ENCODE assay signal across 10 mouse cellular contexts in genomic region chr4:98107093-98107453, GRCm38 (mm10).
DNase-seq lines count a peak whose midpoint lies in the region; ATAC-seq lines count a peak whose summit lies in the region.
"Had no signal": no experiment of that assay in that cellular context is flagged by ENCODE, and none has a peak within 500 bp of the region (broad histone marks: within the 10 kb centered on the region; RNA-seq: fewer than 3 reads in every experiment).

No protein-coding gene starts in this region.

- no peak for DNase-seq in heart, postnatal 36 days
- DNase-seq in embryonic facial prominence, embryonic 10.5 days (ENCODE audit: low spot score): no peak
- DNase-seq in forebrain, embryonic 14.5 days (ENCODE audit: low spot score): no peak
- no peak for DNase-seq in ovary, postnatal 14 days (ENCODE audit: low spot score)
- no peak for DNase-seq in gastrocnemius, adult 18-20 months (ENCODE audit: low spot score)
- DNase-seq in gastrocnemius, postnatal 4 days (ENCODE audit: low spot score in 2 of 2): no peak
- DNase-seq: cerebellum, postnatal 36 days had no signal

- no peak overlapping the region for H3K9ac ChIP-seq in heart, embryonic 16.5 days (ENCODE audit: low read length)
- no peak overlapping the region for H3K9ac ChIP-seq in forebrain, embryonic 14.5 days (ENCODE audit: low read length)
- no peak overlapping the region for H3K9ac ChIP-seq in limb, embryonic 13.5 days

- H3K27me3 ChIP-seq in heart, embryonic 16.5 days (ENCODE audit: control insufficient read depth, insufficient read depth, low read length): no peaks in the 10 kb centered on the region
- peaks cover 45% of the 10 kb centered on the region for H3K27me3 ChIP-seq in embryonic facial prominence, embryonic 10.5 days (replicated peaks; ENCODE audit: low read depth, poor library complexity, severe bottlenecking)
- H3K27me3 ChIP-seq in forebrain, embryonic 14.5 days (replicated peaks; ENCODE audit: control insufficient read depth, insufficient read depth, low read length): no peaks in the 10 kb centered on the region
- no peaks in the 10 kb centered on the region for H3K27me3 ChIP-seq in limb, embryonic 13.5 days

- intact Hi-C loops in heart, postnatal 36 days (cut with DNase I): loop anchor here (2.0 to 10.0 kb wide), 5 partner anchors 16 to 452 kb away; no protein-coding TSS in a partner anchor

- ATAC-seq in heart, embryonic 16.5 days (replicated peaks; ENCODE audit: extremely low read depth, insufficient read depth, low FRiP score): no peak
- no peak for ATAC-seq in forebrain, embryonic 14.5 days
- ATAC-seq in limb, embryonic 13.5 days (ENCODE audit: low FRiP score, low read depth): peak; percentile 16

- no peaks in the 10 kb centered on the region for H3K9me3 ChIP-seq in heart, embryonic 16.5 days (replicated peaks; ENCODE audit: control insufficient read depth, low read length)
- no peaks in the 10 kb centered on the region for H3K9me3 ChIP-seq in embryonic facial prominence, embryonic 10.5 days
- H3K9me3 ChIP-seq in forebrain, embryonic 14.5 days (replicated peaks; ENCODE audit: control insufficient read depth, low read length): no peaks in the 10 kb centered on the region
- H3K9me3 ChIP-seq in limb, embryonic 13.5 days: no peaks in the 10 kb centered on the region

- no peak overlapping the region for H3K4me3 ChIP-seq in heart, embryonic 16.5 days (ENCODE audit: low read length)
- H3K4me3 ChIP-seq in embryonic facial prominence, embryonic 10.5 days: peak overlapping the region; percentile 33; the same call in 1 of the 2 replicates
- H3K4me3 ChIP-seq in forebrain, embryonic 14.5 days (ENCODE audit: low read depth, low read length): no peak overlapping the region
- H3K4me3 ChIP-seq in limb, embryonic 13.5 days: no peak overlapping the region

- 41% methylated on average over 4 of the region's 4 CpGs for WGBS in heart, embryonic 16.5 days
- 19% methylated on average over 4 of the region's 4 CpGs for WGBS in embryonic facial prominence, embryonic 10.5 days
- 15% methylated on average over 4 of the region's 4 CpGs for WGBS in forebrain, embryonic 14.5 days
- 4% methylated on average over 4 of the region's 4 CpGs for WGBS in limb, embryonic 13.5 days

- H3K4me2 ChIP-seq in heart, embryonic 16.5 days (ENCODE audit: low read depth, low read length): no peak overlapping the region
- no peak overlapping the region for H3K4me2 ChIP-seq in forebrain, embryonic 14.5 days (ENCODE audit: low read length)
- H3K4me2 ChIP-seq in limb, embryonic 13.5 days (replicated peaks): peak overlapping the region; percentile 58

- peak overlapping the region; percentile 52 for H3K27ac ChIP-seq in heart, embryonic 16.5 days (ENCODE audit: low read length)
- H3K27ac ChIP-seq in embryonic facial prominence, embryonic 10.5 days (replicated peaks): peak overlapping the region; percentile 84
- H3K27ac ChIP-seq in forebrain, embryonic 14.5 days (ENCODE audit: low read depth, low read length): peak overlapping the region; percentile 56
- H3K27ac ChIP-seq in limb, embryonic 13.5 days: peak overlapping the region; percentile 89
- H3K27ac ChIP-seq: macrophage had no signal

- no peaks in the 10 kb centered on the region for H3K36me3 ChIP-seq in heart, embryonic 16.5 days (ENCODE audit: control insufficient read depth, insufficient read depth)
- H3K36me3 ChIP-seq in embryonic facial prominence, embryonic 10.5 days (replicated peaks): no peaks in the 10 kb centered on the region
- peaks cover 3% of the 10 kb centered on the region; the same call in 1 of the 2 replicates for H3K36me3 ChIP-seq in forebrain, embryonic 14.5 days (ENCODE audit: control insufficient read depth, insufficient read depth, low read length)
- H3K36me3 ChIP-seq in limb, embryonic 13.5 days: peaks cover 8% of the 10 kb centered on the region; the same call in 1 of the 2 replicates

- peaks cover 42% of the 10 kb centered on the region for H3K4me1 ChIP-seq in heart, embryonic 16.5 days (ENCODE audit: control insufficient read depth, insufficient read depth, low read length)
- H3K4me1 ChIP-seq in embryonic facial prominence, embryonic 10.5 days: peaks cover 74% of the 10 kb centered on the region
- peaks cover 67% of the 10 kb centered on the region for H3K4me1 ChIP-seq in forebrain, embryonic 14.5 days (ENCODE audit: control insufficient read depth, insufficient read depth, low read length)
- H3K4me1 ChIP-seq in limb, embryonic 13.5 days: peaks cover 73% of the 10 kb centered on the region
